Mouse (Mus musculus) v-Abl transformed pro-B cells (cell line): ENCODE measurements around the gene Sf3a3.

Experiments
- in situ Hi-C, 2 experiments: fragments of 400-800 bp; cut with MboI; formaldehyde crosslinking; loops; one replicate each; pipeline ENCODE4 v1.15.1; 2025; ENCODE audit not compliant: unreplicated experiment in 2 of 2

The Sf3a3 gene

DNA sequence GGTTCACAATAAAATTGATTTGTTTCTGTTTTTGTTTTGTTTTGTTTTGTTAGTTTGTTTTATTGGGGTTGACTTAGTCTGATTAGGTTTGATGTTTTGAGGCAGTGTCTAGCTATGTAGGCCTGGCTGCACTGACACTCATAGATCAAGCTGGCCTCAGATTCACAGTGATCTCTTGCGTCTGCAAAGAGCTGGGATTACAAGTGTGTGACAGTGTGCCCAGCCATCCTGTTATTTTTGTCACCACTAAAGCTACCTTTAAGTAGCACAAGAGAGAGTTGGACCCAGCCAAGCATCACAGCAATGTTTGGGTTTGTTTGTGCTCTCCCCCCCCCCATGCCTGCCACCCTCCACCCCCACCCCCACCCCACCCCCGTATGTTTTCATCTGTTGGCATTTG lies 20.0 kb upstream of the Sf3a3 start:
- in situ Hi-C loops = loop anchor here (10.0 to 25.0 kb wide), 2 partner anchors 160 to 957 kb away; partner anchors contain the start of genes 1110065P20Rik (in 1 of the 2) and Yrdc (in 1 of the 2)

GRCm38 (mm10) chr4:124695786-124696516 lies 18.6 kb upstream of the Sf3a3 start:
- in situ Hi-C loops = loop anchor here (10.0 to 25.0 kb wide), 2 partner anchors 159 to 959 kb away; partner anchors contain the start of genes 1110065P20Rik (in 1 of the 2) and Yrdc (in 1 of the 2)

DNA sequence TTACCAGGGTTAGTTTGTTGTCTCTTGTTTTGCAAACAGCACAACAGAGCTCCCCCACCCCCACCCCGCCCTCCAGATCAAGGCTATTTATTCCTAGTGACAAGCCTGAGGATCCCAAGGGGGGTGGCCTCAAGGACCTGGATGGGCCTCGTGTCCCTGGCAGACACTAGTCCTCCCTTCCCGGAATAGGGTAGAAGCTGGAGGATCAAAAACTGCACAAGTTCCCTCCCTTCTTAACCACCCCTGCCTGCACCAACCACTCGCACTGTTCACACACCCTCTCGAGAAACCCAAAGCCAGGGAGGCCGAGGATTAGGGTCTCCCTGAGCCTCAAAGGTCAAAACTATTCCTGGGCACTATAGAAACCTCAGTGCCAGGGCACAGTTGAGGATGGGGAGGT lies 14.8 kb upstream of the Sf3a3 start:
- in situ Hi-C loops = loop anchor here (10.0 to 25.0 kb wide), 5 partner anchors 155 to 1837 kb away; partner anchors contain the start of genes 1110065P20Rik (in 1 of the 2), Dnali1 (in 1 of the 2), Heyl (in 1 of the 2) and Snip1 (in 1 of the 2)

GRCm38 (mm10) chr4:124700248-124700971 lies 14.2 kb upstream of the Sf3a3 start, which contains the start of gene Fhl3:
Gene Fhl3 (plus strand): TSS chr4:124700701.
- in situ Hi-C loops = loop anchor here (25.0 kb wide), 3 partner anchors 362 to 1838 kb away; partner anchors contain the start of genes Dnali1 (in 1 of the 2), Heyl (in 1 of the 2) and Snip1 (in 1 of the 2)

- in situ Hi-C loops = loop anchor here (25.0 kb wide), 3 partner anchors 361 to 1839 kb away; partner anchors contain the start of genes Dnali1 (in 1 of the 2), Heyl (in 1 of the 2) and Snip1 (in 1 of the 2)
Measured at GRCm38 (mm10) chr4:124701052-124701845, 13.3 kb upstream of the Sf3a3 start.

GRCm38 (mm10) chr4:124701916-124702315 lies 12.7 kb upstream of the Sf3a3 start:
- in situ Hi-C loops = loop anchor here (25.0 kb wide), 3 partner anchors 360 to 1840 kb away; partner anchors contain the start of genes Dnali1 (in 1 of the 2), Heyl (in 1 of the 2) and Snip1 (in 1 of the 2)

- in situ Hi-C loops = loop anchor here (25.0 kb wide), 3 partner anchors 359 to 1841 kb away; partner anchors contain the start of genes Dnali1 (in 1 of the 2), Heyl (in 1 of the 2) and Snip1 (in 1 of the 2)
Measured at GRCm38 (mm10) chr4:124703406-124703805, 11.2 kb upstream of the Sf3a3 start.

- in situ Hi-C loops = loop anchor here (25.0 kb wide), 3 partner anchors 358 to 1842 kb away; partner anchors contain the start of genes Dnali1 (in 1 of the 2), Heyl (in 1 of the 2) and Snip1 (in 1 of the 2)
Measured at GRCm38 (mm10) chr4:124703881-124704796, 10.4 kb upstream of the Sf3a3 start.

- in situ Hi-C loops = loop anchor here (25.0 kb wide), 3 partner anchors 357 to 1843 kb away; partner anchors contain the start of genes Dnali1 (in 1 of the 2), Heyl (in 1 of the 2) and Snip1 (in 1 of the 2)
Measured at GRCm38 (mm10) chr4:124704797-124705474, 9.6 kb upstream of the Sf3a3 start.

- in situ Hi-C loops = loop anchor here (25.0 kb wide), 3 partner anchors 357 to 1843 kb away; partner anchors contain the start of genes Dnali1 (in 1 of the 2), Heyl (in 1 of the 2) and Snip1 (in 1 of the 2)
Measured at GRCm38 (mm10) chr4:124705661-124706269, 8.8 kb upstream of the Sf3a3 start.

DNA sequence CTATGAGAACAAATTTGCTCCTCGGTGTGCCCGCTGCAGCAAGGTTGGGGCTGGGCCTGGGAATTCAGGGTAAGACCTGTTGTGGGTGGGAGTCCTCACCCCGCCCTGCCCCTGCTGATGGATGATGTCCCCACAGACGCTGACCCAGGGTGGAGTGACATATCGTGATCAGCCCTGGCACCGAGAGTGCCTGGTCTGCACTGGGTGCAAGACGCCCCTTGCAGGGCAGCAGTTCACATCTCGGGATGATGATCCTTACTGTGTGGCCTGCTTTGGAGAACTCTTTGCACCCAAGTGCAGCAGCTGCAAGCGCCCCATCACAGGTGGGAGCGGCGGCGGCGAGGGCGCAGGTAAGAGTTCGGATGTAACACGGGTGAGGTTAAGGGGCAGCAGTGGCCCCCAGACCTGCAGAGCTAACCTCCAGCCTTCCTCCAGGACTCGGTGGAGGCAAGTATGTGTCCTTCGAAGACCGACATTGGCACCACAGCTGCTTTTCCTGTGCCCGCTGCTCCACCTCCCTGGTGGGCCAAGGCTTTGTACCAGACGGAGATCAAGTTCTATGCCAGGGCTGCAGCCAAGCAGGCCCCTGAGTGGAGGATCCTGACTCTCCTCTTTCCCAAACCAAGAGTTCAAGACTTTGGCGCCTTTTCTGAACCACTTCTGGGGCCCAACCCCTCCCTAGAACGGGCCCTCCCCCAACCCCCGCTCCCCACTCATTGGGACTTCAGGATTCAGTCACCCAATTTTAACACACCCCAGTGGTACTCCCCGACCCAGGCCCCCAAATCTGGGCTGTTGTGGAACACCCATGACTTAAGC lies 7.0 kb upstream of the Sf3a3 start:
- in situ Hi-C loops = loop anchor here (25.0 kb wide), 3 partner anchors 355 to 1845 kb away; partner anchors contain the start of genes Dnali1 (in 1 of the 2), Heyl (in 1 of the 2) and Snip1 (in 1 of the 2)

- in situ Hi-C loops = loop anchor here (25.0 kb wide), 3 partner anchors 354 to 1846 kb away; partner anchors contain the start of genes Dnali1 (in 1 of the 2), Heyl (in 1 of the 2) and Snip1 (in 1 of the 2)
Measured at GRCm38 (mm10) chr4:124708200-124708517, 6.4 kb upstream of the Sf3a3 start.

- in situ Hi-C loops = loop anchor here (25.0 kb wide), 3 partner anchors 354 to 1846 kb away; partner anchors contain the start of genes Dnali1 (in 1 of the 2), Heyl (in 1 of the 2) and Snip1 (in 1 of the 2)
Measured at GRCm38 (mm10) chr4:124708518-124709477, 5.8 kb upstream of the Sf3a3 start.

DNA sequence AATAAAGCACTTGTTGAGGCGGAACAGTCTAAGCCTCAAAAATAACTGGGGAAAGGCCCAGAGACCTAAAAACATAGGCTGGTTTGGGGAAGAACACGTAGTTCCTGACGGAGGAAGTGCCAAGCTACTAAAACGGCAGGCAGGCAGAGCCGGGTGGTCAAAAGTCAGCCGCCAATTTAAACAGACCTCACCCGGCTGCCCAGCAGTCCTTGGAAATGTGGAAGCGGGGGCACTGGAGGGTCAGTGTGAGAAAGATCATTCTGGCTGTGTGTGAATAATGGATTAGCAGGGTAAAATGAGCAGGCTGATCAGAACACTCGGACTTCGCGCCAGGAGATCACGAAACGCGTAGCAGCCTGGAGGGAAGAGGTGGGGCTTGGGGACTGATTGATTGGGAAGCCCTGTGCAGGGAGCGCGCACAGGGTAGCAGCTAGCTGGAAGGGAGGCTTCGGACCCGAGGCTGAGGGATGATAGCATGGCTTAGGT lies 4.6 kb upstream of the Sf3a3 start:
- in situ Hi-C loops = loop anchor here (5.0 to 25.0 kb wide), 6 partner anchors 95 to 1848 kb away; partner anchors contain the start of genes Dnali1 (in 1 of the 2), Heyl (in 1 of the 2), Mtf1 (in 1 of the 2) and Snip1 (in 1 of the 2)
